Mouse (Mus musculus) T-helper 1 cell (primary cell): ENCODE results near the gene Slc16a9.

Experiments
- in situ Hi-C: fragments of 300-600 bp; cut with MboI, MseI; formaldehyde crosslinking; loops from one replicate; pipeline ENCODE4 v1.15.1; 2025; ENCODE audit warnings: high pct_unique_total_duplicates

The Slc16a9 gene

GRCm38 (mm10) chr10:70250354-70250753 lies 5.5 kb downstream of the Slc16a9 start:
- in situ Hi-C loops: no loop called here

DNA sequence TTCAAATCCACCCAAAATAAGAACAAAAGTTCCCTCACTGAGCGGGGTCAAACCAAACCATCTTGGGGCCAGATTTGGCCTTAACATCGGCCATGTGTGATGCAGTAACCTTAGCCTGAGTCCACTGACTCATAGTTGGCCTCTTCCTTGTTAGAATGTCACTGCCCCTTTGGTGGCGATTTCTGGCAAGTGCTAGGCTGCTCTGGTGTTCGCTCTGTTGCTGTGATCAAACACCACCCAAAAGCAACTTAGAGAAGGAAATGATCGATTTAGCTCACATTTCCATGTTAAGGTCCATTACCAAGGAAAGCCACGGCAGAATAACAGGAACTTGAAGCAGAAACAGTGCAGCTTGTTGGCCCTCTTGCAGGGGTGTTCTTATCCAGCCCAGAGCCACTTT lies 5.9 kb downstream of the Slc16a9 start:
- in situ Hi-C loops: no loop called here

DNA sequence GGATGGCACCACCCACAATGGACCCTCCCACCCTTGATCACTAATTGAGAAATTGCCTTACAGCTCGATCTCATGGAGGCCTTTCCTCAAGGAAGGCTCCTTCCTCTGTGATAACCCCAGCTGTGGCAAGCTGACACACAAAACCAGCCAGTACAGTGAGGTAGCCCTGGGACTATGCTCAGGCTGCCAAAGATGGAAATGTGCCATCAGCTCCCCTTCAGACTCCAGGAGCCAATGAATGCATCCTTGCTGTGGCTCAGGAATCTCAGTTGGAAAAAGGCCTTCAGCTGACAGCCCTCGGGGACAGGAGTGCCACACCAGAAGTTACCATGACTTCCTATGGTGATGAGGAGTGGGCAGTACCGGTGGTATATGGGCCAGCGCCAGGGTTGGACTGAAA lies 9.8 kb downstream of the Slc16a9 start:
- in situ Hi-C loops: no loop called here

- in situ Hi-C loops: no loop called here
Observed at GRCm38 (mm10) chr10:70255601-70256210, 10.8 kb downstream of the Slc16a9 start.

GRCm38 (mm10) chr10:70257029-70257428 lies 12.1 kb downstream of the Slc16a9 start:
- in situ Hi-C loops: no loop called here

DNA sequence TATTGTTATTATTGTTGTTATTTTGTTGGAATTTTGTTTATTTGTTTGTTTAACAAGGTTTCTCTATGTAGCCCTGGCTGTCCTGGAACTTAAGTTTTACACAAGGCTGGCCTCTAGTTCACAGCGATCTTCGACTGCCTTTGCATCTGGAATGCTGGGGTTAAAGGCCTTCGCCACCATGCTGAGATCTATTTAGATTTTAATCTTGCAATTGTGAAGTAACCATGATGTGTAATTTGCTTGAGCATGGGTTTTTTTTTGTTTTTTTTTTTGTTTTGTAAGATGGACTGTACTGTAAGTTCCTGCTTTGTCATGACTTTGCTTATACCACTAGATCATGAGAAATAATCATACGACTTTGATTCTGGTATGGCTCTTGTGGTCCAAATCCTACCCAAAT lies 16.0 kb downstream of the Slc16a9 start:
- in situ Hi-C loops: no loop called here

DNA sequence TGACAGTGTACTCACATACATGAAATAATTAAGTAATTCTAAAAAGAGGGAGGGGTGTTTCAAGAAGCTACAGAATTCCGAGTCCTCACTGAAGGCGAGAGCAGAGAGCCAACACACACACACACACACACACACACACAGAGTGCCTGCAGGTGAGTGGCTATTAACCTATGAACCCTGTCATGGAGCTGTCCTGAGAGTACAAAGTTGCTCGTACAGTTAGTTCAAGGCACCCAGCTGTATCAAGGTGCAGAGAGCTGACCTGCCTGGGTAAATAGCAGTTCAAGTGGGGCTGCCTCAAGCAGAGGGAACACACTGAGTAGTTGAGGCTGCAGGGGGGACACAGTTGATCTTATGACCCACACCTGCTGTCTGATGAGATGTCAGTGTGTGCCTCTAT lies 17.2 kb downstream of the Slc16a9 start:
- in situ Hi-C loops: no loop called here

DNA sequence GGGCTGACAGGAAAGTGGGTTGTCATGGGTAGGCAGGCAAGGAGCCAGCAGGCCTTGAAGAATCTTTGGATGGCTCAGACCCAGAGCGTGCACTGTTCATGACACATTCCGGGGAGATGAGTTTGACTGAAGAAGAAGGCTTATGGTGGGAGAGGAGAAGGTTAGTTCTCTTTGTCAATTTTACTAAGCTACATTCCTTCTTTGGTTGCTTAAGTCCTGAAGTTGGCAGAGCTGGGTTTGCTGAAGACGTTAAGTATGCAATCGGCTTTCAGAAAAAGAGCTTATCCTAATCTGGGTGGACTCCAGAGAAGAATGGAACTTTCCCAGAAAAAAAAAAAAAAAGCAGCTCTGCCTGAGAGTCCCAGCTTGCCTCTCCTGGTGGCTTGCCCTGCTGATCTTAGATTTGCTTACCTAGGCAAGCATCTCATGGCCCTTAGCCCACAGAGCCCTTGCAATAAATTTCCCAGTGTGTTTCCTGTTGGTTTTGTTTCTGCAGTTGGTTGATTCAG lies 18.8 kb downstream of the Slc16a9 start:
- in situ Hi-C loops: no loop called here

- in situ Hi-C loops: no loop called here
Observed at GRCm38 (mm10) chr10:70264337-70265036, 19.6 kb downstream of the Slc16a9 start.

- in situ Hi-C loops: no loop called here
Observed at GRCm38 (mm10) chr10:70266501-70266900, 21.6 kb downstream of the Slc16a9 start.

DNA sequence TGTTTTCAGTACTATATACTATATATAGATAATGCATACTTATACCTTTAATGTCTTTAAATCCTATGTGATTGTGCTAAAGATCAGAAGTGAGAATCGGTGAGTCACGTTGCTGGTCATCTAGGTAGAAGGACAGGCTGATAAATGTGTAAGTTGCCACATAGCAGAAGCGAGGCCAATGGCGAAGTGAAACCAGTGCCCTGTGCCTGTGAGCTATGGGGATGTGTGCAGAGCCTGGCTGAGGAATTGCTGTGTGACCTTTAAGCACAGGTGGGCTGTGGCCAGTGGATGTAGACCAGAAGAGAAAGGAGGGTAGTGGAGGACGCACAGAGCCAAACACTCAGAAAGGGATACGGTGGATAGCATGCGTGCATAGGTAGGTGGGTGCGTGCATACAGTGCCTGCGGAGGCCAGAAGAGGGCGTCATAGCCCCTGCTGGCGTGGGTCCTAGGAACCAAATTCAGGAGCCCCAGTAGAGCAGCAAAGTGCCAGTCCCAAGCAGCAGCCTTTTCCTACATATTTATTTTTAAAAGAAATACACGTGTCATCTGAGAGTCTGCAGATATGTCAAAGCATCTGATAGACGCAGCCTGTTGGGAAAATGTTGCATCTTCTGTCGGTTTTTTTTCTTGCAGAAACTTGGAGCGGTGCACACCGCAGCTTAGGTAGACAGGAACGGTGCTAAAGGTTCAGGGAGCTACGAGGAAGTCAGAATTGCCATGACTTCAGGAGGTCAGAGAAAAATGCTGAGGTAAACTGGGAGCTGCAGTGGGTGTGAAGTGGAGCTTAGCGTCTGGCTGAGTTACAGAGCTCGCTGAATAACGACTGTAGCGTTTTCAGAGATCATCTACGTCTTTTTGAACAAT lies 23.9 kb downstream of the Slc16a9 start:
- in situ Hi-C loops: no loop called here

DNA sequence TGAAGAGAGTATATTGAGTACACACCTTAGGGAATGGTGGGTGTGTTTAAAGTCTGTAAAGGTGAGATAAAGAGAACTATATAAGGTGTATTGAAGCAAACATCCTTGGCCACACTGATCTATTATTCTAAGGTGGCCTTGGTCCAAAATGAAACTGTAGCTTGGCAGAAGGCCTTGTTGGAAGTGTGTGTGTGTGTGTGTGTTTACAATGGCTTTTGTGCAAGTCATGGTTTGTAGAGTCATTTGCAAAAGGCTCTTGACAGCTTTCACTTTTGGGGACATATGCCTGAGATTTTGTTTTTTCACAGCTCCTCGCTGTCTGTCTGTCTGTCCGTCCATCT lies 24.5 kb downstream of the Slc16a9 start:
- in situ Hi-C loops: no loop called here

- in situ Hi-C loops: loop anchor here (25.0 kb wide), 1 partner anchor 614 kb away; no protein-coding TSS in a partner anchor
Observed at GRCm38 (mm10) chr10:70276678-70277077, 31.8 kb downstream of the Slc16a9 start.

DNA sequence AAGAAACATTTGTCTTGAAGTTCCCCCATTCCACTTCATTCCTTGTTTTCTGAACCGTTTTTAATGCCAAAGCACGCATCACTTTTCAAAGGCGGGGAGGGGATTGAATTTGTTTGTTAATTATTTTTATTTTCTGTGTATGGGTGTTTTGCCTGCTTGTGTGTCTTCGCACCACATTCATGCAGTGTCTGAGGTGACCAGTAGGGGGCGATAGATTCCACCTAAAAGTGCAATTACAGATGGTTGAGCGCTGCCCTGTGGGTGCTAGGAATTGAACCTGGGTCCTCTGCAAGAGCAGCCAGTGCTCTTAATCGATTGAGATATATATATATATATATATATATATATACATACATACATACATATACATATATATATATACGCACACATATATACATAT lies 34.4 kb downstream of the Slc16a9 start:
- in situ Hi-C loops: loop anchor here (25.0 kb wide), 1 partner anchor 617 kb away; no protein-coding TSS in a partner anchor

DNA sequence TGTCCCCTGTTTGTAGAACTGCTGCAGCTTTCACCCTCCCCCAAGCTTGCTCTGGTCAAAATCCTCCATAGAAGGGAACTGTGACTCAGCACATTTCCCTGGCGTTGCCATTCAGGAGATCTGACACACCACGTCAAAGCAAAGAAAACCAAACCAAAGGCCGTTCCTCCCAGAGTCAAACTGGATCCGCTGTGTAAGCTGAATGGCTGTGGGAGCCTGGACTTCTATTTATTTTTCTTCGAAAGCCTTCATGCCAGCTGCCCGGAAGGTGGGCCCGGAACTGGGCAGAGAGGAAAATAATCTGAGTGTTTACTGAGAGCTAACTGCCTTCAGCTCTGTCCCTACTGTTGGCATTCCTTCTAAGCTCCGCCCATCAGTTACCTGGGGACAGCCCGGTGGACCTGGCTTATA lies 42.9 kb downstream of the Slc16a9 start:
- in situ Hi-C loops: loop anchor here (5.0 to 25.0 kb wide), 2 partner anchors 426 to 626 kb away; no protein-coding TSS in a partner anchor

- in situ Hi-C loops: loop anchor here (5.0 to 25.0 kb wide), 2 partner anchors 426 to 626 kb away; no protein-coding TSS in a partner anchor
Observed at GRCm38 (mm10) chr10:70288406-70289327, 43.8 kb downstream of the Slc16a9 start.

DNA sequence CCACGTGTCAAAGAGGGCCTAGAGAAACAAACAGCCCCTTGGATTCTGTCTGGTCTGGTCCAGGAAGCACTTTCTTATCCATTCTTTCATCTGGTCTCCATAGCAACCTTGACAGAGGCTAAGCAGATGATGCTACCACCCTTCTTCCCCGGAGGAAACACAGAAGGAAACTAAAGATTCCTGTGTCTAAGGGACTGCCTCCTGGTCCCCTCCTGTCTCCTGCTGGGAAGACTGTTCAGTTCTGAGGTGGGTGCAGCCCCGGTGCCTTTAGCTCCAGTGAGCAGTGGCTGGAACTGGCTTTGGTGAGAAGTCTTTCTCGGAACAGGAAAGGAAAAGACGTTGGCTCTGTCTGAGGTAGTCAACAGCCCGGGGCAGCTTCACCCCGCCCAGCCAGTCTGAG lies 47.1 kb downstream of the Slc16a9 start:
- in situ Hi-C loops: loop anchor here (10.0 to 25.0 kb wide), 2 partner anchors 277 to 630 kb away; no protein-coding TSS in a partner anchor

DNA sequence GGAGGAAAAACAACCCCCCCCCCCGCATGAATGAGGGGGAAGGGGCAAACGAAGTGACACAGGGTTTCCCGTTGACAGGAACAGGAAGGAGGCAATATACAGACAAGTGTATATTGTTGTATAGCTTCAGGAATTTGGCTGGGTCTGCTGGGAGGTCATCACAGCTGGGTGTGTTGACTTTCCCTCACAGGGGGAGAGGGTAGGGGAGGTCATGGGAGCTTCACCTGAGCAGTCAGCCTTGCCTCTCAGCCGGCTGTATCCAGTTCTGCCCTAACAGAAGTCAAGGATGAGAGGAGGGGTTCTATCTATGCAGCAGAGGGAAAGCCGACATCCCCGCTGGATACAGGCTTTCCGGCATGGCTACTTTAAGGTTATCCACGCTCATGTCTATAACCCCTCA lies 49.2 kb downstream of the Slc16a9 start:
- in situ Hi-C loops: loop anchor here (10.0 to 25.0 kb wide), 2 partner anchors 279 to 632 kb away; no protein-coding TSS in a partner anchor

GRCm38 (mm10) chr10:70296531-70297366 lies 51.8 kb downstream of the Slc16a9 start:
- in situ Hi-C loops: loop anchor here (10.0 to 25.0 kb wide), 2 partner anchors 282 to 634 kb away; no protein-coding TSS in a partner anchor

- in situ Hi-C loops: loop anchor here (10.0 to 25.0 kb wide), 2 partner anchors 284 to 637 kb away; no protein-coding TSS in a partner anchor
Observed at GRCm38 (mm10) chr10:70299118-70299517, 54.2 kb downstream of the Slc16a9 start.
